Mouse (Mus musculus): ENCODE results near the gene Ank. TPM values are rescaled to one million over a fixed set of nuclear protein-coding genes. Genes with fewer than 3 reads are reported as not detected.

Ank gene
- total and polyA plus RNA-seq, 3 experiments = 0.04 to 0.15 TPM; not detected in 1

GRCm38 (mm10) chr15:27487059-27487458, 20.6 kb downstream of the Ank start:
- H3K9me3 ChIP-seq (replicated peaks; ENCODE audit: insufficient read depth, low read length) = no peaks in the 10 kb centered on the region

GRCm38 (mm10) chr15:27488042-27488441, 21.6 kb downstream of the Ank start:
- Histone ChIP-seq H3K36me3 (ENCODE audit: control insufficient read depth in 1 of 2, insufficient read depth in 2 of 2, low read length in 2 of 2) (no peaks in the 10 kb centered on the region), H3K27ac (ENCODE audit: control insufficient read depth, low read depth, low read length) (no peak overlapping the region), H3K27me3 (ENCODE audit: control insufficient read depth in 1 of 2, insufficient read depth in 2 of 2, low read length in 2 of 2) (no peaks in the 10 kb centered on the region), H3K9ac (ENCODE audit: control insufficient read depth, low read depth, low read length, poor library complexity, severe bottlenecking) (no peak overlapping the region), H3K4me1 (ENCODE audit: control insufficient read depth in 1 of 2, insufficient read depth in 2 of 2, low read length in 2 of 2) (no peaks in the 10 kb centered on the region), H3K4me3 (ENCODE audit: control insufficient read depth in 1 of 2, insufficient read depth in 1 of 2, low read depth in 2 of 2, low read length in 2 of 2) (no peak overlapping the region), H3K79me2 (ENCODE audit: control insufficient read depth, insufficient read depth, low read length, poor library complexity) (no peaks in the 10 kb centered on the region), H3K9me3 (replicated peaks; ENCODE audit: insufficient read depth, low read length) (no peaks in the 10 kb centered on the region)
- no peak for TF ChIP-seq SIN3A (IDR thresholded peaks at IDR 0.05; ENCODE audit: low read length)
- no peak for TF ChIP-seq ZMIZ1 (IDR thresholded peaks at IDR 0.05; ENCODE audit: low read depth, low read length)
- TF ChIP-seq KAT2A (conservative IDR thresholded peaks at IDR 0.05; ENCODE audit: low read depth, low read length) = no peak
- TF ChIP-seq JUND (IDR thresholded peaks at IDR 0.05; ENCODE audit: low read depth, low read length) = no peak
- no peak for TF ChIP-seq MXI1 (IDR thresholded peaks at IDR 0.05; ENCODE audit: low read depth, low read length)
- TF ChIP-seq ETS1 (IDR thresholded peaks at IDR 0.05; ENCODE audit: low read depth, low read length) = no peak
- TF ChIP-seq ZNF384 (IDR thresholded peaks at IDR 0.05; ENCODE audit: low read depth, low read length) = no peak
- TF ChIP-seq POLR2AphosphoS2 (IDR thresholded peaks at IDR 0.05; ENCODE audit: low read length) = no peak
- TF ChIP-seq USF2 (IDR thresholded peaks at IDR 0.05; ENCODE audit: borderline replicate concordance in 1 of 2, insufficient read depth in 1 of 2, low read depth in 1 of 2, low read length in 2 of 2) = no peak
- TF ChIP-seq MAZ (IDR thresholded peaks at IDR 0.05; ENCODE audit: low read depth, low read length) = no peak
- TF ChIP-seq MYB (IDR thresholded peaks at IDR 0.05; ENCODE audit: low read depth, low read length) = no peak
- no peak for TF ChIP-seq MAFK (IDR thresholded peaks at IDR 0.05; ENCODE audit: borderline replicate concordance, low read depth, low read length)
- no peak for TF ChIP-seq MYC (IDR thresholded peaks at IDR 0.05; ENCODE audit: low read depth, low read length)
- no peak for TF ChIP-seq SMC3 (IDR thresholded peaks at IDR 0.05; ENCODE audit: low read depth, low read length)
- TF ChIP-seq TCF12 (IDR thresholded peaks at IDR 0.05; ENCODE audit: low read depth, low read length) = no peak
- TF ChIP-seq BHLHE40 (IDR thresholded peaks at IDR 0.05; ENCODE audit: borderline replicate concordance, low read depth, low read length) = no peak
- no peak for TF ChIP-seq ZC3H11A (IDR thresholded peaks at IDR 0.05; ENCODE audit: low read depth, low read length)
- TF ChIP-seq NELFE (IDR thresholded peaks at IDR 0.05; ENCODE audit: low read depth, low read length) = no peak
- DNase-seq (ENCODE audit: low read depth, low spot score) = no peak

More at GRCm38 (mm10) chr15:27487059-27487458, 20.6 kb downstream of the Ank start:
- Histone ChIP-seq H3K4me3 (ENCODE audit: control insufficient read depth in 1 of 2, insufficient read depth in 1 of 2, low read depth in 2 of 2, low read length in 2 of 2) (no peak overlapping the region), H3K27me3 (ENCODE audit: control insufficient read depth in 1 of 2, insufficient read depth in 2 of 2, low read length in 2 of 2) (no peaks in the 10 kb centered on the region), H3K79me2 (ENCODE audit: control insufficient read depth, insufficient read depth, low read length, poor library complexity) (no peaks in the 10 kb centered on the region), H3K36me3 (ENCODE audit: control insufficient read depth in 1 of 2, insufficient read depth in 2 of 2, low read length in 2 of 2) (no peaks in the 10 kb centered on the region), H3K4me1 (ENCODE audit: control insufficient read depth in 1 of 2, insufficient read depth in 2 of 2, low read length in 2 of 2) (no peaks in the 10 kb centered on the region), H3K9ac (ENCODE audit: control insufficient read depth, low read depth, low read length, poor library complexity, severe bottlenecking) (no peak overlapping the region), H3K27ac (ENCODE audit: control insufficient read depth, low read depth, low read length) (no peak overlapping the region)
- TF ChIP-seq ZC3H11A (IDR thresholded peaks at IDR 0.05; ENCODE audit: low read depth, low read length) = no peak
- TF ChIP-seq MAZ (IDR thresholded peaks at IDR 0.05; ENCODE audit: low read depth, low read length) = no peak
- no peak for TF ChIP-seq TCF12 (IDR thresholded peaks at IDR 0.05; ENCODE audit: low read depth, low read length)
- no peak for TF ChIP-seq SIN3A (IDR thresholded peaks at IDR 0.05; ENCODE audit: low read length)
- TF ChIP-seq ETS1 (IDR thresholded peaks at IDR 0.05; ENCODE audit: low read depth, low read length) = no peak
- no peak for TF ChIP-seq GATA1 (IDR thresholded peaks at IDR 0.05; ENCODE audit: low read depth, low read length)
- no peak for TF ChIP-seq ZKSCAN1 (IDR thresholded peaks at IDR 0.05; ENCODE audit: low read depth, low read length)
- TF ChIP-seq MAFK (IDR thresholded peaks at IDR 0.05; ENCODE audit: borderline replicate concordance, low read depth, low read length) = no peak
- no peak for TF ChIP-seq UBTF (IDR thresholded peaks at IDR 0.05; ENCODE audit: borderline replicate concordance, insufficient read depth, low read depth, low read length)
- TF ChIP-seq POLR2AphosphoS2 (IDR thresholded peaks at IDR 0.05; ENCODE audit: low read length) = no peak
- TF ChIP-seq RAD21 (IDR thresholded peaks at IDR 0.05; ENCODE audit: low read depth, low read length) = no peak
- TF ChIP-seq ELF1 (IDR thresholded peaks at IDR 0.05; ENCODE audit: low read depth, low read length) = no peak
- no peak for TF ChIP-seq USF1 (IDR thresholded peaks at IDR 0.05; ENCODE audit: low read depth, low read length)
- no peak for TF ChIP-seq KAT2A (conservative IDR thresholded peaks at IDR 0.05; ENCODE audit: low read depth, low read length)
- no peak for TF ChIP-seq NELFE (IDR thresholded peaks at IDR 0.05; ENCODE audit: low read depth, low read length)
- no peak for DNase-seq (ENCODE audit: low read depth, low spot score)

Measured in MEL (cell line).